Mouse (Mus musculus): ENCODE data around the gene Lin7a. TPM values are rescaled to one million over a fixed set of nuclear protein-coding genes. Genes with fewer than 3 reads are reported as not detected.

The Lin7a gene
- total and polyA plus RNA-seq, 3 experiments = not detected

DNA sequence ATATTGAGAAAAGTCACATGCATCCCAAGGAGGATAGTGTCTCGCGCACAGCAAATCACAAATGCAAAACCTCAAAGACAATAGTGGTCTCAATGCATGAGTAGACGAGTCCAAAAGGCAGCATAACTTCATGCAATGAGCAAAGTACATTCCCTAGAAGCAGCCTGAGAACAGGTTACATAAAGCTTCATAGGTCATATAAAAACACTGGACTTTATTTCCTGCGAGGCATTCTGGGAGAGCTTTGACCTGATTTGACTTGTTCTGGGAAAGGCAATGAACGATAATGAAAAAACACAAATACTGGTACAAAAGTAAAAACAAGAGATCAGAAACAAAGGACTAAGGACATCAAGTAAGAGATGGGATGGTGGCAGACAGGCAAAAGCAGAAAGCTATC is 54.1 kb downstream of the Lin7a start:
- TF ChIP-seq MXI1 (IDR thresholded peaks at IDR 0.05; ENCODE audit: low read depth, low read length) (no peak), MAZ (IDR thresholded peaks at IDR 0.05; ENCODE audit: low read depth, low read length) (no peak), E2F4 (IDR thresholded peaks at IDR 0.05; ENCODE audit: insufficient replicate concordance, low read depth, low read length) (no peak), CTCF (conservative IDR thresholded peaks at IDR 0.05 in 1 of 2, IDR thresholded peaks at IDR 0.05 in 1 of 2; ENCODE audit: low read depth in 2 of 2, low read length in 2 of 2) (no peak), CHD1 (IDR thresholded peaks at IDR 0.05; ENCODE audit: low read depth, low read length) (no peak), PAX5 (IDR thresholded peaks at IDR 0.05; ENCODE audit: low read length) (no peak), RAD21 (IDR thresholded peaks at IDR 0.05; ENCODE audit: low read depth, low read length) (no peak), UBTF (IDR thresholded peaks at IDR 0.05; ENCODE audit: low read depth, low read length) (no peak), GABPA (IDR thresholded peaks at IDR 0.05; ENCODE audit: insufficient replicate concordance, low read depth, low read length) (no peak), JUN (IDR thresholded peaks at IDR 0.05; ENCODE audit: insufficient read depth, low read depth, low read length) (no peak), TCF12 (IDR thresholded peaks at IDR 0.05; ENCODE audit: low read depth, low read length) (no peak), MAFK (IDR thresholded peaks at IDR 0.05; ENCODE audit: insufficient replicate concordance, low read length) (no peak), TBP (conservative IDR thresholded peaks at IDR 0.05; ENCODE audit: low read depth, low read length) (no peak), KAT2A (IDR thresholded peaks at IDR 0.05; ENCODE audit: insufficient replicate concordance, low read length) (no peak), MEF2A (IDR thresholded peaks at IDR 0.05; ENCODE audit: borderline replicate concordance, low read depth, low read length) (no peak), RCOR1 (conservative IDR thresholded peaks at IDR 0.05; ENCODE audit: low read depth, low read length) (no peak), ZNF384 (IDR thresholded peaks at IDR 0.05; ENCODE audit: low read depth, low read length) (no peak), MYC (IDR thresholded peaks at IDR 0.05; ENCODE audit: low read depth, low read length) (no peak)
- Histone ChIP-seq H3K27me3 (replicated peaks) (no peaks in the 10 kb centered on the region), H3K79me2 (replicated peaks; ENCODE audit: control insufficient read depth, extremely low read depth, insufficient read depth, poor library complexity, severe bottlenecking) (no peaks in the 10 kb centered on the region), H3K4me2 (ENCODE audit: insufficient read depth, low read depth, poor library complexity, severe bottlenecking) (no peak overlapping the region), H3K4me1 (ENCODE audit: control insufficient read depth in 1 of 2, insufficient read depth in 2 of 2) (no peaks in the 10 kb centered on the region), H3K27ac (ENCODE audit: insufficient read depth, low read depth) (no peak overlapping the region), H3K9me3 (replicated peaks; ENCODE audit: low read length) (peaks cover 9% of the 10 kb centered on the region), H3K9ac (ENCODE audit: insufficient read depth, low read depth) (no peak overlapping the region), H3K4me3 (replicated peaks in 1 of 3; ENCODE audit: low read depth in 2 of 3, low read length in 2 of 3, poor library complexity in 1 of 3) (no peak overlapping the region), H3K36me3 (replicated peaks in 1 of 2; ENCODE audit: control insufficient read depth in 1 of 2, insufficient read depth in 1 of 2, low read length in 1 of 2) (no peaks in the 10 kb centered on the region)
- dilution Hi-C loops (cut with MboI; ENCODE audit: extremely low pct_ligation_motif_present, extremely low pct_unique_long_range_greater_than_20kb, low sequenced_read_pairs) = no loop called here
- in situ Hi-C loops (cut with MboI; ENCODE audit: low pct_ligation_motif_present, low pct_unique_long_range_greater_than_20kb, low sequenced_read_pairs) = no loop called here
- DNase-seq (ENCODE audit: extremely low read depth) = no peak

DNA sequence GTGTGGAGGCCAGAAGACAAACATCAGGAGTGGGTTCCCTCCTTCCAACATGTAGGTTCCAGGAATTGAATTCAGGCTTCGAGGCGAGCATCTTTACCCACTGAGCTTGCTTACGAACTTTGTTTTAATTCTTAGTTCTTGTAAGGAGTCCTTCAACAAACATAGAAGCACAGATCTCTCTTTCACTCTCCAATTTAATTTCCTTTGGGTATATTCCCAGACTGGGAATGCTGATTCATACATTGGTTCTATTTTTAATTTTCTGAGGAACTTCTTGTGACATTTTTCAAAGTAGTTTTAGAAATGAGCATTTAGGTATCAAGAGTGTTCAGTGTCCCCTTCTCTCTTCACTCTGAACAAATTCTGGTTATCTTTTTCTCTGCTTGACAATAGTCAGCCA is 68.0 kb downstream of the Lin7a start:
- peaks cover 28% of the 10 kb centered on the region for H3K9me3 ChIP-seq (replicated peaks; ENCODE audit: low read length)
- TF ChIP-seq ELF1 (IDR thresholded peaks at IDR 0.05; ENCODE audit: low read depth, low read length) (no peak), POLR2AphosphoS2 (IDR thresholded peaks at IDR 0.05; ENCODE audit: low read depth, low read length) (no peak), MAZ (IDR thresholded peaks at IDR 0.05; ENCODE audit: low read depth, low read length) (no peak), RCOR1 (conservative IDR thresholded peaks at IDR 0.05; ENCODE audit: low read depth, low read length) (no peak), ETS1 (conservative IDR thresholded peaks at IDR 0.05; ENCODE audit: low read depth, low read length) (no peak), CTCF (conservative IDR thresholded peaks at IDR 0.05 in 1 of 2, IDR thresholded peaks at IDR 0.05 in 1 of 2; ENCODE audit: low read depth in 2 of 2, low read length in 2 of 2) (no peak), MAFK (IDR thresholded peaks at IDR 0.05; ENCODE audit: insufficient replicate concordance, low read length) (no peak), ZNF384 (IDR thresholded peaks at IDR 0.05; ENCODE audit: low read depth, low read length) (no peak), ZMIZ1 (IDR thresholded peaks at IDR 0.05; ENCODE audit: low read depth, low read length) (no peak), PAX5 (IDR thresholded peaks at IDR 0.05; ENCODE audit: low read length) (no peak)
- no peaks in the 10 kb centered on the region for H3K79me2 ChIP-seq (replicated peaks; ENCODE audit: control insufficient read depth, extremely low read depth, insufficient read depth, poor library complexity, severe bottlenecking)
- H3K4me2 ChIP-seq (ENCODE audit: insufficient read depth, low read depth, poor library complexity, severe bottlenecking) = no peak overlapping the region
- H3K4me3 ChIP-seq (replicated peaks in 1 of 3; ENCODE audit: low read depth in 2 of 3, low read length in 2 of 3, poor library complexity in 1 of 3) = no peak overlapping the region
- H3K27me3 ChIP-seq (replicated peaks) = no peaks in the 10 kb centered on the region
- dilution Hi-C loops (cut with MboI; ENCODE audit: extremely low pct_ligation_motif_present, extremely low pct_unique_long_range_greater_than_20kb, low sequenced_read_pairs) (no loop called here), in situ Hi-C loops (cut with MboI; ENCODE audit: low pct_ligation_motif_present, low pct_unique_long_range_greater_than_20kb, low sequenced_read_pairs) (no loop called here)
- no peaks in the 10 kb centered on the region for H3K36me3 ChIP-seq (replicated peaks in 1 of 2; ENCODE audit: control insufficient read depth in 1 of 2, insufficient read depth in 1 of 2, low read length in 1 of 2)
- no peaks in the 10 kb centered on the region for H3K4me1 ChIP-seq (ENCODE audit: control insufficient read depth in 1 of 2, insufficient read depth in 2 of 2)
- no peak for DNase-seq (ENCODE audit: extremely low read depth)
- no peak overlapping the region for H3K9ac ChIP-seq (ENCODE audit: insufficient read depth, low read depth)
- H3K27ac ChIP-seq (ENCODE audit: insufficient read depth, low read depth) = no peak overlapping the region
